Mouse (Mus musculus): ENCODE measurements around the gene Pcnx3. TPM values are rescaled to one million over a fixed set of nuclear protein-coding genes. Genes with fewer than 3 reads are reported as not detected.
A peak's percentile ranks its signal among the peaks of the same experiment; 100 is the strongest.

The Pcnx3 gene
- polyA plus RNA-seq, 1 experiment from 2014 or later: 29.2 TPM

GRCm38 (mm10) chr19:5725029-5725707 lies 36.5 kb upstream of the Pcnx3 start:
- Histone ChIP-seq H3K9ac (peak overlapping the region; percentile 7; the same call in 1 of the 2 replicates), H3K27me3 (replicated peaks) (no peaks in the 10 kb centered on the region), H3K4me1 (peaks cover 46% of the 10 kb centered on the region), H3K36me3 (replicated peaks) (peaks cover 16% of the 10 kb centered on the region), H3K4me2 (peak overlapping the region; percentile 97), H3K27ac (no peak overlapping the region), H3K4me3 (peak overlapping the region; percentile 30; the same call in 1 of the 2 replicates), H3K9me3 (no peaks in the 10 kb centered on the region)
- ATAC-seq (replicated peaks): no peak
- 86% methylated on average over 12 of the region's 12 CpGs for WGBS

- no peaks in the 10 kb centered on the region for H3K9me3 ChIP-seq
- no peak overlapping the region for H3K27ac ChIP-seq
- peaks cover 40% of the 10 kb centered on the region for H3K4me1 ChIP-seq
- WGBS: 85% methylated on average over 7 of the region's 7 CpGs
- peaks cover 22% of the 10 kb centered on the region for H3K36me3 ChIP-seq (replicated peaks)
- no peak overlapping the region for H3K9ac ChIP-seq
- H3K4me2 ChIP-seq: peak overlapping the region; percentile 97; the same call in 1 of the 2 replicates
- no peak for ATAC-seq (replicated peaks)
- H3K4me3 ChIP-seq: no peak overlapping the region
- H3K27me3 ChIP-seq (replicated peaks): no peaks in the 10 kb centered on the region
These were observed 35.8 kb upstream of the Pcnx3 start for GRCm38 (mm10) chr19:5724549-5724941.

GRCm38 (mm10) chr19:5723934-5724548 lies 35.3 kb upstream of the Pcnx3 start:
- WGBS: 71% methylated on average over 4 of the region's 4 CpGs
- Histone ChIP-seq H3K9me3 (no peaks in the 10 kb centered on the region), H3K27ac (no peak overlapping the region), H3K36me3 (replicated peaks) (peaks cover 24% of the 10 kb centered on the region), H3K9ac (no peak overlapping the region), H3K4me1 (peaks cover 39% of the 10 kb centered on the region), H3K4me2 (no peak overlapping the region), H3K27me3 (replicated peaks) (no peaks in the 10 kb centered on the region), H3K4me3 (no peak overlapping the region)
- ATAC-seq (replicated peaks): no peak

- peaks cover 32% of the 10 kb centered on the region for H3K4me1 ChIP-seq
- WGBS: 93% methylated on average over 7 of the region's 7 CpGs
- H3K36me3 ChIP-seq (replicated peaks): peaks cover 24% of the 10 kb centered on the region
- H3K9ac ChIP-seq: no peak overlapping the region
- no peak for ATAC-seq (replicated peaks)
- no peak overlapping the region for H3K4me3 ChIP-seq
- H3K27ac ChIP-seq: no peak overlapping the region
- no peak overlapping the region for H3K4me2 ChIP-seq
- H3K9me3 ChIP-seq: no peaks in the 10 kb centered on the region
- H3K27me3 ChIP-seq (replicated peaks): no peaks in the 10 kb centered on the region
These were observed 34.2 kb upstream of the Pcnx3 start for GRCm38 (mm10) chr19:5722848-5723425.

GRCm38 (mm10) chr19:5721233-5721632 lies 32.5 kb upstream of the Pcnx3 start:
- Histone ChIP-seq H3K4me2 (no peak overlapping the region), H3K4me1 (peaks cover 26% of the 10 kb centered on the region), H3K9ac (no peak overlapping the region), H3K4me3 (no peak overlapping the region), H3K27me3 (replicated peaks) (no peaks in the 10 kb centered on the region), H3K9me3 (no peaks in the 10 kb centered on the region), H3K36me3 (replicated peaks) (peaks cover 24% of the 10 kb centered on the region), H3K27ac (no peak overlapping the region)
- WGBS: 91% methylated on average over 6 of the region's 6 CpGs
- no peak for ATAC-seq (replicated peaks)

- Histone ChIP-seq H3K9ac (no peak overlapping the region), H3K27me3 (replicated peaks) (no peaks in the 10 kb centered on the region), H3K27ac (peak overlapping the region; percentile 49), H3K4me1 (peaks cover 31% of the 10 kb centered on the region), H3K4me2 (peak overlapping the region; percentile 56; the same call in 1 of the 2 replicates), H3K4me3 (no peak overlapping the region), H3K36me3 (replicated peaks) (peaks cover 20% of the 10 kb centered on the region), H3K9me3 (no peaks in the 10 kb centered on the region)
- 44% methylated on average over 10 of the region's 10 CpGs for WGBS
- 0 out of 2 replicates have a peak, but pooled peaks have one; percentile 28 for ATAC-seq (replicated peaks)
These were observed 28.2 kb upstream of the Pcnx3 start for GRCm38 (mm10) chr19:5716955-5717354.

GRCm38 (mm10) chr19:5715793-5716688 lies 27.3 kb upstream of the Pcnx3 start:
- WGBS: 17% methylated on average over 43 of the region's 43 CpGs
- peak overlapping the region; percentile 38 for H3K4me3 ChIP-seq
- peak overlapping the region; percentile 49 for H3K9ac ChIP-seq
- H3K4me1 ChIP-seq: peaks cover 31% of the 10 kb centered on the region
- H3K27ac ChIP-seq: peak overlapping the region; percentile 66
- peak overlapping the region; percentile 56 for H3K4me2 ChIP-seq
- peaks cover 15% of the 10 kb centered on the region for H3K36me3 ChIP-seq (replicated peaks)
- no peaks in the 10 kb centered on the region for H3K27me3 ChIP-seq (replicated peaks)
- no peaks in the 10 kb centered on the region for H3K9me3 ChIP-seq
- ATAC-seq (replicated peaks): peak; percentile 79

GRCm38 (mm10) chr19:5713730-5714129 lies 25.0 kb upstream of the Pcnx3 start:
- H3K36me3 ChIP-seq (replicated peaks): peaks cover 17% of the 10 kb centered on the region
- peak overlapping the region; percentile 56 for H3K4me2 ChIP-seq
- no peak overlapping the region for H3K9ac ChIP-seq
- H3K27me3 ChIP-seq (replicated peaks): no peaks in the 10 kb centered on the region
- H3K4me1 ChIP-seq: peaks cover 31% of the 10 kb centered on the region
- ATAC-seq (replicated peaks): no peak
- 0 out of 2 replicates have a peak overlapping the region, but pooled peaks have one; percentile 0 for H3K4me3 ChIP-seq
- WGBS: 16% methylated on average over 2 of the region's 2 CpGs
- no peak overlapping the region for H3K27ac ChIP-seq
- no peaks in the 10 kb centered on the region for H3K9me3 ChIP-seq

GRCm38 (mm10) chr19:5713255-5713654 lies 24.5 kb upstream of the Pcnx3 start:
- Histone ChIP-seq H3K27ac (no peak overlapping the region), H3K36me3 (replicated peaks) (peaks cover 21% of the 10 kb centered on the region), H3K27me3 (replicated peaks) (no peaks in the 10 kb centered on the region), H3K4me3 (no peak overlapping the region), H3K9me3 (no peaks in the 10 kb centered on the region), H3K9ac (no peak overlapping the region), H3K4me1 (peaks cover 31% of the 10 kb centered on the region), H3K4me2 (peak overlapping the region; percentile 56)
- WGBS: 84% methylated on average over 5 of the region's 5 CpGs
- no peak for ATAC-seq (replicated peaks)

- H3K4me2 ChIP-seq: no peak overlapping the region
- ATAC-seq (replicated peaks): no peak
- no peaks in the 10 kb centered on the region for H3K27me3 ChIP-seq (replicated peaks)
- 91% methylated on average over 14 of the region's 14 CpGs for WGBS
- H3K27ac ChIP-seq: no peak overlapping the region
- H3K9ac ChIP-seq: no peak overlapping the region
- no peaks in the 10 kb centered on the region for H3K9me3 ChIP-seq
- H3K36me3 ChIP-seq (replicated peaks): peaks cover 22% of the 10 kb centered on the region
- H3K4me1 ChIP-seq: peaks cover 28% of the 10 kb centered on the region
- no peak overlapping the region for H3K4me3 ChIP-seq
These were observed 23.3 kb upstream of the Pcnx3 start for GRCm38 (mm10) chr19:5711907-5712460.

GRCm38 (mm10) chr19:5711218-5711617 lies 22.5 kb upstream of the Pcnx3 start:
- peaks cover 21% of the 10 kb centered on the region for H3K4me1 ChIP-seq
- H3K36me3 ChIP-seq (replicated peaks): peaks cover 22% of the 10 kb centered on the region
- WGBS: 10% methylated on average over 3 of the region's 3 CpGs

More at GRCm38 (mm10) chr19:5711218-5711617, 22.5 kb upstream of the Pcnx3 start:
- Histone ChIP-seq H3K9me3 (no peaks in the 10 kb centered on the region), H3K9ac (no peak overlapping the region), H3K4me3 (no peak overlapping the region), H3K27me3 (replicated peaks) (no peaks in the 10 kb centered on the region), H3K4me2 (no peak overlapping the region), H3K27ac (no peak overlapping the region)
- no peak for ATAC-seq (replicated peaks)

Measured in midbrain, embryonic 15.5 days (tissue).